Mouse (Mus musculus) layer of hippocampus, adult 9-10 months (tissue): ENCODE results near the gene Gm49339.
"Not testable (repeated sequence)": the region's sequence is repeated elsewhere in the genome, so short reads cannot be mapped to it uniquely, and the experiment has no call there.

ENCODE experiments used
- DNase-seq: peaks from one replicate; pipeline ENCODE4 v3.0.0; 2022; ENCODE audit warnings: low spot score

The Gm49339 gene

GRCm38 (mm10) chr10:51480397-51480796 lies at the start of gene Gm49339, which contains the start of gene Lilr4b:
Gene Gm49339 (plus strand): TSS chr10:51480612.
Gene Lilr4b (plus strand): TSS chr10:51480632.
- not testable (repeated sequence) for DNase-seq

GRCm38 (mm10) chr10:51432940-51433339 lies 47.5 kb upstream of the Gm49339 start:
- no peak for DNase-seq

- no peak for DNase-seq
Measured at GRCm38 (mm10) chr10:51435684-51436083, 44.7 kb upstream of the Gm49339 start.

- no peak for DNase-seq
Measured at GRCm38 (mm10) chr10:51451610-51452009, 28.8 kb upstream of the Gm49339 start.

- DNase-seq: peak; percentile 16
Measured at GRCm38 (mm10) chr10:51453616-51454298, 26.7 kb upstream of the Gm49339 start.

- no peak for DNase-seq
Measured at GRCm38 (mm10) chr10:51454365-51454764, 26.0 kb upstream of the Gm49339 start.

GRCm38 (mm10) chr10:51455762-51456161 lies 24.6 kb upstream of the Gm49339 start:
- DNase-seq: no peak

- DNase-seq: no peak
Measured at GRCm38 (mm10) chr10:51456369-51456768, 24.0 kb upstream of the Gm49339 start.

GRCm38 (mm10) chr10:51463800-51464199 lies 16.6 kb upstream of the Gm49339 start:
- DNase-seq: not testable (repeated sequence)

- DNase-seq: not testable (repeated sequence)
Measured at GRCm38 (mm10) chr10:51490691-51491090, 10.3 kb downstream of the Gm49339 start, which contains the start of gene Lilrb4a. Gene Lilrb4a (plus strand): TSS chr10:51490956.

GRCm38 (mm10) chr10:51520021-51520420 lies 39.6 kb downstream of the Gm49339 start:
- no peak for DNase-seq

- no peak for DNase-seq
Measured at GRCm38 (mm10) chr10:51521453-51521852, 41.0 kb downstream of the Gm49339 start.

GRCm38 (mm10) chr10:51526090-51526489 lies 45.7 kb downstream of the Gm49339 start:
- no peak for DNase-seq

- DNase-seq: no peak
Measured at GRCm38 (mm10) chr10:51526633-51527032, 46.2 kb downstream of the Gm49339 start.

GRCm38 (mm10) chr10:51528840-51529434 lies 48.5 kb downstream of the Gm49339 start:
- no peak for DNase-seq

GRCm38 (mm10) chr10:51529497-51529896 lies 49.1 kb downstream of the Gm49339 start:
- no peak for DNase-seq

GRCm38 (mm10) chr10:51530813-51531212 lies 50.4 kb downstream of the Gm49339 start:
- no peak for DNase-seq
